Mouse (Mus musculus): ENCODE results near the gene Evi2.

Gene Evi2

DNA sequence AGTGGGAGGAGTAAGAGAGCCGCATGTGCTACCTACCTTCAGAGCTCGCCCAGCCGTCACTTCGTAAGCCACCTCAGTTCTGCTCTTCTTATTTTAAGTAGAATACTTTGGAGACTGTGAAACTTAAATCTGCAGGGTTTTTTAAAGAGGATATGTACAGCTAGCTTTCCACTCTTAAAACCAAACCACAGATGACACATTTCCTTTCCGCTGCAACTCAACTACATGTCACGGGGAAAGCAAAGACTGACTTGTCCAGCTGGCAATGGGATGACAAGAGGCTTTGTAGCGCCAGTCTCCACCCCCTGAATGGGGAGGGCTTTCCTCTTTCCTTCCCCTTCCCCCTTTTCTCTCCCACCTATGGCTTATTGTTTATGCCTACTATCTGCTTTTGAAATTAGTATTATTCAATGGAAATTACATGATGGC is at the start of gene Evi2, which contains the start of gene Evi2a:
Gene Evi2 (minus strand): TSS at position 257 of the 429 bp plus-strand sequence.
Gene Evi2a (minus strand): TSS at position 277 of the 429 bp plus-strand sequence.
- DNase-seq (ENCODE audit: low read depth, low spot score): peak; percentile 84
- H3K27me3 ChIP-seq (ENCODE audit: control insufficient read depth, insufficient read depth, low read length, poor library complexity, severe bottlenecking): no peaks in the 10 kb centered on the region
- peaks cover 2% of the 10 kb centered on the region for H3K36me3 ChIP-seq (ENCODE audit: control insufficient read depth, insufficient read depth, low read length, poor library complexity, severe bottlenecking)

DNA sequence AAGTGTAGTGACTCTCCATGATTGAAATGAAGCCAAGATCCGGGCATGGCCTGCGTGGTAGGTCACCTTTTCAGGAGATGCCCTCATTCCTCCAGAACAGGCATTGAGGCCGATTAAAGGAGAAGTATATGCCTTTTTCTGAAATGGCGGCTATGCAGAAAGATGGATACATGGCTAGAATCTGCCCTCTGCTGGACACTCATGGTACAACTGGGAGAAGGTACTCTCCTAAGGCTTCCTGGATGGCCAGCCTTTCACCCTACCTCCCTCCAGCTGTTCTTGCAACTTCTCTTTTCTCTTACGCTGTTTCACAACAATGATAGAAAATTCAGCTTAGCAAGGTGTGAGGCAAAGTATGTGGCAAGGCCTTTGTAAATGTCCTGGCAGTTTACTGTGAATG is 47.4 kb upstream of the Evi2 start:
- no peaks in the 10 kb centered on the region for H3K36me3 ChIP-seq (ENCODE audit: control insufficient read depth, insufficient read depth, low read length, poor library complexity, severe bottlenecking)

DNA sequence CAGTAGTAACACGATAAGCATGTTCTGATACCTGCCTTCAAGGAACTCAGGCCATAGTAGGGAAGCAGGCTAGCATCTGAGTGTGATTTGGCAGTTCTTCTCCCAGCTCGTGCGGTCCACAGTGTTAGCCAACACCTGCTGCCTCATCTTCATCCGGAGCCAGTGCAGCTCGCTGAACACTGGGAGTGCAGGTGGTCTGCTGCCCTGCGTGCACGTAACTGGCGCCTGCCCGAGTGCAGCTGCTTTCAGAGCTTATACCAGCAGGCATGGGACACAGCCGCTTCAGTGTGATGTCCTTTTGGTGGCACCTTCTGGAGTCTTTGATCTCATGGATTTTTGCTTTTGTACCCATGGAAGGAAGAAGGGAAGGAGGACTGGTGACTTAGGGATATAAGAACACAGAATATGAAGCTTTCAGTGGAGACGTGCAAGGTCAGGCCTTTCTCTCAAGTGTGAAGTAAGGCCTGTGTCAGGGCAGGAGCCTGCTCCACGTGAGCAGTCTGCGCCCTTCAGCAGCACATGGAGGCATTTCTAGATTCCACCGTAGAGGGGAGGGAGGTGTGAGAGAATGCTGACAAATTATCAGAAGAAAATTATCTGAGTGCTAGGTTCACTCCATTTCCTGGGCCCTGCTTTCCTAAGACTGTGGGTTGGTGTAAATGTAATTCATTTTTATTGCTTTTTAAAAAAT is 45.1 kb upstream of the Evi2 start:
- Histone ChIP-seq H3K27me3 (ENCODE audit: control insufficient read depth, insufficient read depth, low read length, poor library complexity, severe bottlenecking) (no peaks in the 10 kb centered on the region), H3K36me3 (ENCODE audit: control insufficient read depth, insufficient read depth, low read length, poor library complexity, severe bottlenecking) (peaks cover 5% of the 10 kb centered on the region; the same call in 1 of the 2 replicates)
- DNase-seq (ENCODE audit: low read depth, low spot score): no peak

More for the DNA sequence above, 47.4 kb upstream of the Evi2 start:
- no peaks in the 10 kb centered on the region for H3K27me3 ChIP-seq (ENCODE audit: control insufficient read depth, insufficient read depth, low read length, poor library complexity, severe bottlenecking)
- DNase-seq (ENCODE audit: low read depth, low spot score): peak; percentile 89

DNA sequence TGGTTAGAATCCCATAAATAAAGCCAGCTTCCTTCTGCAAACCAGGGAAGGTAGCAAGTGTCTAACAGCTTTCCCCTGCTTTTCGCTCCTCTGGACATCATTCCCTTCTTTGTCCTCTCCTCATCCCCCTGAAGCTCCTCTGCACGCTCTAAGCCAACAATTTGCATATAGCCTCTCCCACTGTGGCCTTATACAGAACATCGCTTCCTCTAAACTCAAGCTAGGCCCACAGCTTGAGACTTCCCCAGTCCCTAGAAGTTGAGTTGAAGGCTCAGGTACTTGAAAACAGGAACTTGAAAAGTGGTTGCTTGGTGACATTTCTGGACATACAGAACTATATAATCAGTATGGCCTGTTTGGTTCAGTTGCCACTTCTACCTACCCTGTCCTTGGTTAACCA is 43.4 kb upstream of the Evi2 start:
- Histone ChIP-seq H3K36me3 (ENCODE audit: control insufficient read depth, insufficient read depth, low read length, poor library complexity, severe bottlenecking) (peaks cover 8% of the 10 kb centered on the region), H3K27me3 (ENCODE audit: control insufficient read depth, insufficient read depth, low read length, poor library complexity, severe bottlenecking) (no peaks in the 10 kb centered on the region)
- DNase-seq (ENCODE audit: low read depth, low spot score): peak; percentile 72

DNA sequence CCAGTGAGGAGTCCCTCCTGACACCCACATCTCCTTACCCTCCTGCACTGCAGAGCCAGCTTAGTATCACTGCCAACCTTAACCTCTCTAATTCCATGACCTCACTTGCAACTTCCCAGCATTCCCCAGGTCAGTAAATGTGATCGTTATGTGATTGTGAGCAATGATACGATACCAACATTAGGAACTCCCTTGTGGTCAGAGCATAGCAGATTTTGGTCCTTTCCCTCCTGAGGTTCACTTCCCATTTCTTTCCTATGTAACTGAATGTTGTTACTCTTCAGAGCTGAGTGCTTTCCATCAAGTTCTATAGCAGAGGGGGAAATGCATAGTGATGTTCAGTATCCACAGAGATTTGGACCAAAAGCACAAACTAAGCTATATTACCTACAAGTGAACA is 39.9 kb upstream of the Evi2 start:
- no peaks in the 10 kb centered on the region for H3K27me3 ChIP-seq (ENCODE audit: control insufficient read depth, insufficient read depth, low read length, poor library complexity, severe bottlenecking)
- no peak for DNase-seq (ENCODE audit: low read depth, low spot score)
- peaks cover 20% of the 10 kb centered on the region for H3K36me3 ChIP-seq (ENCODE audit: control insufficient read depth, insufficient read depth, low read length, poor library complexity, severe bottlenecking)

DNA sequence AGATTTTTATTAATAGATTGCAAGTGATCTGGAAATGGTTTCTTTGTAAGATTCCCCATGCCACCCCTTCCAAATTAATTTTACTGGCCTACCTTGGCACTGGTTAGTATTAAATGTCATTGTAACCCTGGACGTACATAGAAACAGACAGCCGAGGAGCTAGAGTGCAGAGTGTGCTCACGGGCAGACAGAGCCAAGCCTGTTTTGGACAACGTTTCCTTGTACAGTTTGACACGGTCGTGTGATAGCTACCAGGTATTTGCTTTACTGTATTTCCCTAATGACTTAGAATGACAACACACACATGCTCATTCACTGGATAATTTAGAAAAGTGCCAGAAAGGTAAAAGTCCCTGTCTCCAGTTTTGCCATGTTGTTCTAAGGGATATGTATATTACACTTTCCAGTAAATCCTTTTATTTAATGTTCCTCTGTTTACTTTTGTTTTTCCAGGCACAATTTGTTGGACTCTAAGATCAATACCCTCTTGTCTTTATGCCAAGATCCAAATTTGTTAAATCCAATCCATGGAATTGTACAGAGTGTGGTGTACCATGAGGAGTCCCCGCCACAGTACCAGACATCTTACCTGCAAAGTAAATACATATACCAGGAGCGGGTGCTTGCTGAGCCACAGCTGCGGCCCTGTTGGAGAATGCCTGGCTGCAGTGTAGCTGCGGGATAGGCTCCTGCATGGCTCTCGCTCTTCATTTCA is 38.0 kb upstream of the Evi2 start:
- H3K27me3 ChIP-seq (ENCODE audit: control insufficient read depth, insufficient read depth, low read length, poor library complexity, severe bottlenecking): no peaks in the 10 kb centered on the region
- no peak for DNase-seq (ENCODE audit: low read depth, low spot score)

DNA sequence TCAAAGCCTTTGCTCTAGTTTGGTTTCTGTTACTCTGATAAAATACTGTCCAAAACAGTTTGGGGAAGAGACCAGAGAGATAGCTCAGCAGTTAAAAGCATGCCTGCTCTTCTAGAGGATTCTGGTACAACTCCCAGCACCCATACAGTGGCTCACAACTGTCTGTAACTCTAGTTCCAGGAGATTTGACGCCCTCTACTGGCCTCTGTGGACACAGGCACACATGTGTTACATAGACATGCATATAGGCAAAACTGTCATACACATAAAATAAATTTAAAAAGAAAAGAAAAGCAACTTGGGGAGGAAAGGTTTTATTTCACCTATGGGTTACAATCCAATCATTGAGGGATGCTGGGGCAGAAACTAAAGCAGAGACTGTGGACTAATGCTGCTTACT is 36.6 kb upstream of the Evi2 start:
- H3K36me3 ChIP-seq (ENCODE audit: control insufficient read depth, insufficient read depth, low read length, poor library complexity, severe bottlenecking): peaks cover 20% of the 10 kb centered on the region
- no peaks in the 10 kb centered on the region for H3K27me3 ChIP-seq (ENCODE audit: control insufficient read depth, insufficient read depth, low read length, poor library complexity, severe bottlenecking)
- no peak for DNase-seq (ENCODE audit: low read depth, low spot score)

More for the DNA sequence above, 38.0 kb upstream of the Evi2 start:
- H3K36me3 ChIP-seq (ENCODE audit: control insufficient read depth, insufficient read depth, low read length, poor library complexity, severe bottlenecking): peaks cover 20% of the 10 kb centered on the region

DNA sequence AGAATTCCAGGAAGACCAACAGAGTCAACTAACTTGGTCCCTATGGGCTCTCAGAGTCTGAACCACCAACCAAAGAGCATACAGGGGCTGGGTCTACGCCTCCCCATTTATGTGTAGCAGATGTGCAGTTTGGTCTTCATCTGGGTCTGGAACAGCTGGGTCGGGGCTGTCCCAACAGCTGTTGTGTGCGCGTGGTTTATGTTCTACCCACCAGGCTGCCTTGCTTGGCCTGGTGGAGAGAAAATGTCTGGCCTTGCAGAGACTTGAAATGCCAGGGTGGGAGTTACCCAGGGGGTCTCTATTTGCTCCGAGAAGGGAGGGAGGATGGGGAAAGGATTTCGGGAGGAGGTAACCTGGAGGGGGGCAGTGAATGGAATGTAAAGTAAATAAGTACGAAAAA is 33.1 kb upstream of the Evi2 start:
- DNase-seq (ENCODE audit: low read depth, low spot score): no peak
- H3K36me3 ChIP-seq (ENCODE audit: control insufficient read depth, insufficient read depth, low read length, poor library complexity, severe bottlenecking): peaks cover 14% of the 10 kb centered on the region
- no peaks in the 10 kb centered on the region for H3K27me3 ChIP-seq (ENCODE audit: control insufficient read depth, insufficient read depth, low read length, poor library complexity, severe bottlenecking)

DNA sequence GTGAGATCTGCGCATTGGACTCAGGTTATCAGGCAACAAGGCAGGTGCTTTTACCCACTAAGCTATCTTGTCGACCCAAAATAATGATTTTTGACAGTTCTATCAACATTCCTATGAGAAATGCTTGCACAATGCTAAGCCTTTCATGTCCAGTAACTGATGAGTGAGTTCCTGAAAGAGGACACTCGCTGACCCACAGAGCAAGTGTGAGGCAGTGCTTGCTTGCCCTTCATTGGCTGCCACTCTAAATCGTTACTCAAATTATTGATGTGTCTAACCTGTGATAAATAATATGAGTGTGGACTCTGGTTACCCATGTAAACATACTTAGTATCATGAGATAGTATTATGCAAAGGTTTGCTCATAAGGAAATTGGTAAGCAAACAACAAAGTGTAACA is 30.1 kb upstream of the Evi2 start:
- peaks cover 6% of the 10 kb centered on the region; the same call in 1 of the 2 replicates for H3K36me3 ChIP-seq (ENCODE audit: control insufficient read depth, insufficient read depth, low read length, poor library complexity, severe bottlenecking)
- no peak for DNase-seq (ENCODE audit: low read depth, low spot score)
- H3K27me3 ChIP-seq (ENCODE audit: control insufficient read depth, insufficient read depth, low read length, poor library complexity, severe bottlenecking): no peaks in the 10 kb centered on the region

DNA sequence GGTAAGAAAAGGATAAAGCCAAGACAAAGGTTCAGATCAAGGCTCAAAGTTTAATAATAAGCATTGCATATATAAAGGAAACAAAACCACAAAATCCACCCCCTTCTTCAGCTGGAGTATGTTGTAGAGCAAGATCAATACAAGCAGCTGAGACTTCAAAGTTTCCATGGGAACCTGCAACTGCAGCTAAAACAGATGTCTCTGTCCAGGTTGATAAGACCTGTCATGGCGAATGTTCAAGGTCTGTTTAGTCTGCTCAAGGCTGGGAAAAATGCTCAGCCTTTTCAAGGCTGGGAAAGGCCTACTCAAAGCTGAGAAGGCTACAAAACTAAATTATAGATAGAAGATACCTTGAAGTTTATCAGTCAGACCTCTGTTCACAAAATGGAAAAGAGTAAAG is 22.2 kb upstream of the Evi2 start:
- no peaks in the 10 kb centered on the region for H3K27me3 ChIP-seq (ENCODE audit: control insufficient read depth, insufficient read depth, low read length, poor library complexity, severe bottlenecking)
- H3K36me3 ChIP-seq (ENCODE audit: control insufficient read depth, insufficient read depth, low read length, poor library complexity, severe bottlenecking): peaks cover 14% of the 10 kb centered on the region
- no peak for DNase-seq (ENCODE audit: low read depth, low spot score)

DNA sequence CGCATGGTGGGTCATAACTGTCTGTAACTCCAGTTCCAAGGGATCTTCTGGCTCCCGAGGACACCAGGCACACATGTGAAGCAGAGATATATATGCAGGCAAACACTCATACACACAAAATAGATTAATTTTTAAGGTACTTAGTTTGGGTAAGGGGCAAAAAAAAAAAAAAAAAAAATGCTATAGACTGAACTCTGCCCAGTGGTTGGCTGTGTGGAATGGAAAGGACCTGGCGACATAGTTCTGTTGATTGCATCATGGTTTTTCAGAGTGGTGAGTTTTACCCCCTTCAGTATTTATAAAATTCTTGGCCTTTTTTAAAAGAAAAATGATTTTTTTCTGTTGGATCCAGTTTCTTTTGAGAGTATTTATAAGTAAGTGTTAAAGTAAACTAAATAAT is 5.9 kb upstream of the Evi2 start:
- no peaks in the 10 kb centered on the region for H3K27me3 ChIP-seq (ENCODE audit: control insufficient read depth, insufficient read depth, low read length, poor library complexity, severe bottlenecking)
- peaks cover 2% of the 10 kb centered on the region; the same call in 1 of the 2 replicates for H3K36me3 ChIP-seq (ENCODE audit: control insufficient read depth, insufficient read depth, low read length, poor library complexity, severe bottlenecking)
- no peak for DNase-seq (ENCODE audit: low read depth, low spot score)

DNA sequence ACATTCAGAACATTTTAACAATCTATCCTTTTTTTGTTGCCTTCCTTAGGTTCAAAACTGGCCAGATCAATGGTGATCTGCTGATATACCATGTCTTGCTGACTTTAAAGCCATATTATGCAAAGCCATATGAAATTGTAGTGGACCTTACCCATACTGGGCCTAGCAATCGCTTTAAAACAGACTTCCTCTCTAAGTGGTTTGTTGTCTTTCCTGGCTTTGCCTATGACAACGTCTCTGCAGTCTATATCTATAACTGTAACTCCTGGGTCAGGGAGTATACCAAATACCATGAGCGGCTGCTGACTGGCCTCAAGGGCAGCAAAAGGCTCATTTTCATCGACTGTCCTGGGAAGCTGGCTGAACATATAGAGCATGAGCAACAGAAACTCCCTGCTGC is 5.2 kb upstream of the Evi2 start:
- H3K27me3 ChIP-seq (ENCODE audit: control insufficient read depth, insufficient read depth, low read length, poor library complexity, severe bottlenecking): no peaks in the 10 kb centered on the region
- H3K36me3 ChIP-seq (ENCODE audit: control insufficient read depth, insufficient read depth, low read length, poor library complexity, severe bottlenecking): peaks cover 2% of the 10 kb centered on the region; the same call in 1 of the 2 replicates
- no peak for DNase-seq (ENCODE audit: low read depth, low spot score)

DNA sequence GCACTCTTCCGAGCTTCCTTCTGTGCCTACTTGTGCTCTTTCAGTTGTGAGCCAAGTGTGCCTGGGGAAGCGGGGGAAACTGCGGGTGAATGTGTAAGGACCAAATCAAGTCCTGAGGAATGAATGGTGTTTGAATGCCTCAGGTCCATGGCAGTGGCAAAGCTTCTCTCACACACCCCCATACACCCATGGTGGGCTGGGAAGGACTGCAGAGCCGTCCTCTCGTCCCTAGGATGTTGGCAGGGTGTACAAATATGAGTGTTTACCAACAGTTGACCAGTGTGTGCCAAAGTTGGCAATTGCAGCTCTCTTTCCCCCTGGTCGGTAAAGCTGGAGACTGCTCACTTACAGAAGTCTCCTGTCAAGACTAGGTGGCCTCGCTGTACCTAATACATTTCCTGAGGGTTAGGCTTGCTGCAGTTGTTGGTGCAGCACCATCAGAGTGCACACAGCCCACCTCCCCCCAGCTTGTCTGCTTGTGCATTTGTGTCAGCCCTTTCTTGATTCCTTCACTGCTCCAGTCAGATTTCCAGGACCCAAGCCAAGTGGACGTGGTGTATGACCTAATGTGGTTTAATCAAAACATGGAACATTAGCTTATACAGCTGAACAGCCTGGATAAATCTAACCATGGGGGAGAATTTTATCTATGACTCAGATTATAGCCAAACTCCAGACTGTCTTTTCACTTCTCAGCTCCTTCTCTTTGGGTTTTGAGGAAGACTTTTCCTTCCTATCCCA is 3.7 kb upstream of the Evi2 start:
- peaks cover 2% of the 10 kb centered on the region; the same call in 1 of the 2 replicates for H3K36me3 ChIP-seq (ENCODE audit: control insufficient read depth, insufficient read depth, low read length, poor library complexity, severe bottlenecking)
- H3K27me3 ChIP-seq (ENCODE audit: control insufficient read depth, insufficient read depth, low read length, poor library complexity, severe bottlenecking): no peaks in the 10 kb centered on the region
- DNase-seq (ENCODE audit: low read depth, low spot score): no peak

DNA sequence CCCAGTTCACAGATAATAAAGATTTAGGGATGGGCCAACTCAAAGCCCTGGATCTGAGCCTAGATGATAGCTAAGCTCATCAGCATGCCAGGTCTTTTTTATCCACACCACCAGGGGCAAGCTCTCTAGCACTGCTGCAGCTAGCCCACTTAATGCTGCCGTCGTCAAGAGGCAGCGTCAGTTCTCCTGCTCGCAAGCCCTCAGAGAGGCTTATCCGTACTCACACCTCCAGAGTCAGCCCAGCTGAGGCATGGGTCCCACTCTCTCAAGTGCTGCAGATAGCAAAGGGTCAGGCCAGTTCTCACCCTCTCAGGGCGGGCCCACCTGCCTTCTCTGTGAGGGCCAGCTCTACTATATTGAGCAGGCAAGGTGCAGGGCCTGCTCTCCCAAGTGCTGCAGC is 2.9 kb upstream of the Evi2 start:
- no peaks in the 10 kb centered on the region for H3K27me3 ChIP-seq (ENCODE audit: control insufficient read depth, insufficient read depth, low read length, poor library complexity, severe bottlenecking)
- DNase-seq (ENCODE audit: low read depth, low spot score): no peak

DNA sequence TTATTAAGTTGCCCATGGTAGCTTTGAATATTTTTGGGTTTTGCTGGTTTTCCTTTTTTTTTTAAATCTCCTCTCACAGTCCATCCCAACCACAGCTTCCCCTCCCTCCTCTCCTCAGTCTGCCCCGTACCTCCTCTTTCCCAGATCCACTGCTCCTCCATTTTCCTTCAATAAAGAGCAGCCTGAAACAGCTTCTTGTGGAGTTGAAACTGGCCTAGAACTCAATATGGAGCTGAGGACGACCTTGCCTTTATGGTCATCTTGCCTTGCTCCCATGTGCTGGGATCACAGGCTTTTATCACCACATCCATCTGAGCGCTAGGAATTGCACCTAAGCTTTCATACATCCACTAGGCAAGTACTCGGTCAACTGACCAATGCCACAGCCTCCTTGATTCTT is 1.1 kb upstream of the Evi2 start:
- DNase-seq (ENCODE audit: low read depth, low spot score): no peak
- Histone ChIP-seq H3K36me3 (ENCODE audit: control insufficient read depth, insufficient read depth, low read length, poor library complexity, severe bottlenecking) (no peaks in the 10 kb centered on the region; the same call in 1 of the 2 replicates), H3K27me3 (ENCODE audit: control insufficient read depth, insufficient read depth, low read length, poor library complexity, severe bottlenecking) (no peaks in the 10 kb centered on the region)

More for the DNA sequence above, 2.9 kb upstream of the Evi2 start:
- H3K36me3 ChIP-seq (ENCODE audit: control insufficient read depth, insufficient read depth, low read length, poor library complexity, severe bottlenecking): peaks cover 2% of the 10 kb centered on the region; the same call in 1 of the 2 replicates

Measured in splenic B cell, adult 2 months (primary cell).